Mouse (Mus musculus) megakaryocyte, adult 5-6 weeks (primary cell): ENCODE results near the gene Zic2. TPM values are rescaled to one million over a fixed set of nuclear protein-coding genes. Genes with fewer than 3 reads are reported as not detected.

Experiments used
- ATAC-seq: 2 replicates; pipeline ENCODE4 v1.8.0; 2016; ENCODE audit warnings: mild to moderate bottlenecking, inconsistent platforms; ENCODE audit not compliant: poor library complexity, severe bottlenecking
- total RNA-seq, 2 experiments: library from RNA; stranded (forward) in 1 of 2; stranded (reverse) in 1 of 2; fragments of 153-499, 151-499 nt in 1 of 2; fragments of 221-1000, 200-1000 nt in 1 of 2; gene quantifications; 2 replicates each; pipeline versions ENCODE4 v1.2.3 to v1.2.4; 2015 to 2017

Zic2 gene
- total RNA-seq, 2 experiments from 2014 or later: not detected

DNA sequence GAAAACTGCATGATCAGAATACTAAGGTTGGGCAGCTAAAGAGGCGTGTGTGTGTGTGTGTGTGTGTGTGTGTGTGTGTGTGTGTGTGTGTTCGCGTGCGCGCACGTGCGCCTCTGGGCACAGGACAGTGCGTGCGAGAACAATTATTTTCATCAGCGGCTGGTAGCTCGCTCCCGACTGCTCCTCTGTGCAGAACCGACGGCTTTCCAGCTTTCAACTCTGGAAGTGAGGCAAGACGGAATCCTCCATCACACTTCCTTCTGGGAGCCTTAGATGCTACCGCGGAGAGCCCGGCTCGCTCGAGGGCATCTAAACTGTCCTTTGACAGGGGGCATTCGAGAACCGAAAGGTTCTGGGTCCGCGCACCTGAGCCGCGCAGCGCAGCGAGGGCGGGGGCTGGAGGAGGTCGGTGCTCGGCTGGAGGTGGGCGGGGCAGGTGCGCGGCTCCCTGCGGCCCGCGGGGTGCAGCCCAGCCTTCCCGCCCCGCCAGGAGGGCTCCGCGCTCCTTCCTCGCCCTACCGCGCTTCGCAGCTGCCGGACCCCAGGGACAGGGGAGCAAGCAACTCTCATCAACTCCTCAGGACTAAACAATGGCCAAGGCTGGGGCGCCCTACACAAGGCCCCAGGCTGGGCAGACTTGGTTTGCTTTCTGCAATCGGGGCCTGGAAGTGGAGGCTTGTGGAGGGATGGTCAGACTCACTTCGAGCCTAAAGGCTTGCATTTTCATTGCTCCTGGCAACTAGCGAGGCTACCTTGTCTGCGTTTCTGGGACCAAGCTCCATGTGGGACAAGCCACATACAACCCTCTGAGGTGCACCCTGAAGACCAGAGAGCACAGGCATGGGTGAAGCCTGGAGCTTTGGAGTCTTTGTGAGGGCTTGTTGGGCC lies 15.4 kb downstream of the Zic2 start, which contains the start of gene Gm10837:
Gm10837 (plus strand) TSS at position 146 of the 888 bp plus-strand sequence.
- no peak for ATAC-seq

DNA sequence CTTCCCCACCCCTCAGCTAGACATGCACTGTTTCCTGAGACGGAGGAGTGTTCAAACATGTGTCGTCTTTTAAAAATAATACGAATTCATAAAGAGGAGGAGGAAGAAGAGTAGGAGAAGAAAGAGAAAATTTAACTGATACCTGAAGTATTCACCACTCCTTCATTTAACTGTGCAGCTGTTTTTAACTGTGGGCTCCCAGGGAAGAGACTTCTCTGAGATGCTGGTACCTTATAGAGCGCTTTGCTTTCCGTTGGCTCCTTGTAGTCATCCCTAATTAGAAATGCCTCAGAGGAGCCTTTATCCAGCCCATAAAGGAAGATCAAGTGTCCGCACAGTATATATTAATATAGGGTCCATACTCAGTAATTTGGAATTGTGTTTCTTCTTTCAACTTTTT lies 16.3 kb downstream of the Zic2 start:
- no peak for ATAC-seq

DNA sequence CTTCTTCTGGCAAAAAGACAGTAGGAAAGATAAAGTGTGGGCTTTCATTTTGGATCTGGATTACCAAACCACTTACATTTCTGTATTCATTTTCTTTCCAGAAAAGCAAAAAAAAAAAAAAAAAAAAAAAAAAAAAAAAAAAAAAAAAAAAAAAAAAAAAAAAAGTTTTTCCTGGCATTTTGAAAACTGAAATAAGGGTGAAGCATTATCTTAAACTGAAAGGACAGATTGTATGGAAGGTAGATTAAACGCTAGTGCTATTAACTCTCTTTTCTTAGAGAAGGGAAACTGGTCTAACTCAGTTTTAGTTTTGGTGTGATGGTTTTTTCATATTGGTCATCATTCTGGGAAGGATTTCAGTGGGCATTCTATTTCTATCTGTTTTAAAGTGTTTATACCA lies 16.8 kb downstream of the Zic2 start:
- ATAC-seq: no peak

DNA sequence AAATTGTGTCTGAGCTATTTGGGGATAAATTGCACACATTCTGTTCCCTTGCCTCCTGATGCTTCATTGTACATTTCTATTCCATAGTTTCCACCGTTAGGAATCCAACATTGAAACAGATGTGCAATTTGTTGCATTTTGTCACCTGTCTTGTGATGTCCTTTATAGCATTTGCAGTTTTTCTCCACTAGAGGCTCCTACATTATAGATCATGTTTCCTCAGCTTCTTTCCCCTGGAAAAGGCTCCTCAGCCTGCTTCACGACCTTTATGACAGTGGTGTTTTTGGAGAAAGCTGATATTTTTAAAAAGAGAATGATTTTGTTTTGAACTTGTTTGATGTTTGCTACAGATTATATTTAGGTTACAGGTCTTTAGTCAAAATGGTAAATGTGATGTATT lies 33.8 kb downstream of the Zic2 start:
- no peak for ATAC-seq

DNA sequence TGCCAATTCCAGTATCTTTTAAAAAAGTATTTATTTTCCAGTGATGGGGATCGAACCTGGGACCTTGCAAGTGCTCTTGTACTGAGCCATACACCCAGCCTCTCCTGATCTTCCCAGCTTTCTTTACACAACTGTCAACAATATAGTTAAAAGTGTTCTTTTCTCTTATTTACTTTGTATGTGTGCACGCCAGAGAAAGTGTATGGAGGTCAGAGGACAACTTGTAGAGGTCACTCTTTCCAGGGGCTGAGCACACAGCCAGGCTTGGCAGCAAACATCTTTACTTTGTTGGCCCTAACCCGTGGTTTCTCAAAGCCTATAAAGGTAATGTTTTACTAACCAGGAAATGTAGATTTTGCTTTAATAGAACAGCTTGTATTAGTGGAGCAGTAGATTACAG lies 36.3 kb downstream of the Zic2 start:
- no peak for ATAC-seq

DNA sequence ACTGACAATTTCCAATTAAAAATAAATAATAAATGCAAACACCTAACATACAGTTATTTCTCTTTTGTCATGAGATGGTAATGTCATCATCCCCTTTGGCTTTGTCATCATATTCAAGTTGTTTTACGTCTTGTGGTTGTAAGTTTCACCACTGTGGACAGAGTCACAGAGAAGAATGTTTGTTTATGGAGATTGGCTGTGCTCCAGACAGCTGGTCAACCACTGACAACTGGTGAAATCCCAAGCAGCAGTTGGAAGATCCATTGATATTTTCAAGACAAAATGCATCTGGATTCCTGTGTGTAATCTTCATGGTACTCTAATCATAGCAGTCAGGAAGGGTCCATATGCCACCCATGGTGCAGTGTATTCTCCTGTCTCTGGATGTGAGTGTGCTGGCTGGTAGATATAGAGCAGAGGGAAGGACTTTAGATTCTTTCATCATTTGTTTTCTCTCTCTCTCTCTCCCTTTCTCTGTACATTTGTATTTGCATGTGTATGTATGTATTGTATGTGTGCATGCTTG lies 38.3 kb downstream of the Zic2 start:
- no peak for ATAC-seq

DNA sequence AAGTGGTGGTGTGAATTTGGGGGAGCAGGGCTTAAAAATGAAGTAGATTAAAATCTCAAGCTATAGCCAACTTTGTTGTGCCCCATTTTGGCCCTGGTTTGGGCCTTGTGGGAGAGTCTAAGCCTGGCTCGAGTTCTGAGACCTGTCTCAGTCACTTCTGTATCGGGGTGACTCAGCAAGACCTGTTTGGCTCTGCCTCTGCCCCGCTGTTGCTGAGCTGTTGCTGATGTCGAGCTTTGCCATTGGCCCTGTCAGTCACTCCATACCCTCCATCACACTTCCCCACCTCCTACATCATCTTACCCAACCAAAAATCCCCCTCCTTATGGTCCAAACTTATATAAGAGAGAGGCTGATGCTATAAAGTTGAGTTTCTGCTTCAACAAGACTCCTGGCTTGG lies 53.2 kb downstream of the Zic2 start:
- ATAC-seq: no peak

Other genes starting within 250 kb of the Zic2 start
- gene Gm5089, start 24.3 kb upstream of the Zic2 start, total RNA-seq (2015): not detected in 2 replicates
- not detected in 2 replicates for gene Gm5089, start 24.3 kb upstream of the Zic2 start, total RNA-seq (2017)
- not detected in 2 replicates for gene Zic5, start 9.8 kb upstream of the Zic2 start, total RNA-seq (2015)
- not detected in 2 replicates for gene Zic5, start 9.8 kb upstream of the Zic2 start, total RNA-seq (2017)
- not detected in 2 replicates for gene Gm10837, start 15.2 kb downstream of the Zic2 start, total RNA-seq (2015)
- not detected in 2 replicates for gene Gm10837, start 15.2 kb downstream of the Zic2 start, total RNA-seq (2017)
- gene Pcca, start 58.9 kb downstream of the Zic2 start, total RNA-seq (2015): 25.3 and 27.3 TPM in 2 replicates
- 22.8 and 25.4 TPM in 2 replicates for gene Pcca, start 58.9 kb downstream of the Zic2 start, total RNA-seq (2017)